Mouse (Mus musculus) midbrain, embryonic 10.5 days (tissue): Measurements from ENCODE around the gene Neo1. TPM values are rescaled to one million over a fixed set of nuclear protein-coding genes. Genes with fewer than 3 reads are reported as not detected.
A peak's percentile ranks its signal among the peaks of the same experiment; 100 is the strongest.

ENCODE experiments used
- DNase-seq: peaks from one replicate; pipeline ENCODE4 v3.0.0-alpha.2; 2017; ENCODE audit warnings: low spot score
- H3K27ac ChIP-seq: fragments of 300-500 bp; sonication (generic); replicated peaks from 2 replicates; pipeline ENCODE4 v1.5.1; 2016; ENCODE audit warnings: mild to moderate bottlenecking
- H3K27me3 ChIP-seq: fragments of 300-500 bp; sonication (generic); 2 replicates; pipeline ENCODE4 v1.6.1; 2016; ENCODE audit warnings: low read depth, mild to moderate bottlenecking; ENCODE audit not compliant: poor library complexity, severe bottlenecking
- H3K36me3 ChIP-seq: fragments of 300-500 bp; sonication (generic); 2 replicates; pipeline ENCODE4 v1.6.1; 2016; ENCODE audit warnings: mild to moderate bottlenecking, moderate library complexity
- H3K4me1 ChIP-seq: fragments of 300-500 bp; sonication (generic); 2 replicates; pipeline ENCODE4 v1.6.1; 2016
- H3K4me3 ChIP-seq: fragments of 300-500 bp; sonication (generic); 2 replicates; pipeline ENCODE4 v1.5.1; 2016; ENCODE audit warnings: mild to moderate bottlenecking, moderate library complexity
- H3K9me3 ChIP-seq: fragments of 300-500 bp; sonication (generic); replicated peaks from 2 replicates; pipeline ENCODE4 v1.6.1; 2016; ENCODE audit warnings: mild to moderate bottlenecking
- WGBS: fragments of 180-500 bp; shearing (Covaris S2); methylation state at CpG from one replicate; pipeline ENCODE4 v1.1.7; 2016; 5-methylcytosine and 5-hydroxymethylcytosine counted together
- polyA plus RNA-seq: library from polyadenylated mRNA; unstranded; fragments of >200 nt; fragmentation: Nextera tagmentation; extraction: Ambion mirVana; gene quantifications from 2 replicates; pipeline ENCODE4 v1.2.1, GENCODE M21; 2016

Gene Neo1
- polyA plus RNA-seq, 1 experiment from 2014 or later, result 26.1 TPM

DNA sequence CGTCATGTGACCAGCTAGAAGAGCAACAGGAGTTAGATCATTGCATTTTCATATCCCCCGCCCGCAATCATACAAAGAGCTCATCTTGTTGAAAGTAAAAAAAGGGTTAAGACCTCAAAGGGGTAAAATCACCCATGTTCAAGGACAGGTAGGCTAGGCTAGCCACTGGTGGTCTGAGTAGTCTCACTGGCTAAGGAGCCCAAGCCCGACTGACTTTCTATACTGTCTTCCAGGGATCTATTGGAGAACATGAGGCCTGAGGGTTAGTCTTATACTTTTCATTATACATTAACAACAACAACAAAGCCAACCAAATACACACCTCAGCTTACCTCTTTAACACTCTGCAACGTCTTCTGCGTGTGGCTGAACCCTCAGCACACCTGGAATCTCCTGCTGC is 160.8 kb downstream of the Neo1 start:
- no peak overlapping the region for H3K4me3 ChIP-seq
- no peaks in the 10 kb centered on the region for H3K4me1 ChIP-seq
- H3K27ac ChIP-seq, result no peak overlapping the region
- DNase-seq, result no peak
- H3K36me3 ChIP-seq, result peaks cover 69% of the 10 kb centered on the region
- WGBS, result 90% methylated on average over 6 of the region's 6 CpGs
- no peaks in the 10 kb centered on the region for H3K9me3 ChIP-seq
- no peaks in the 10 kb centered on the region for H3K27me3 ChIP-seq

GRCm38 (mm10) chr9:58874354-58874753 is 161.9 kb downstream of the Neo1 start:
- Histone ChIP-seq H3K9me3 (no peaks in the 10 kb centered on the region), H3K36me3 (peaks cover 59% of the 10 kb centered on the region), H3K27ac (no peak overlapping the region), H3K4me1 (no peaks in the 10 kb centered on the region), H3K27me3 (no peaks in the 10 kb centered on the region), H3K4me3 (no peak overlapping the region)
- DNase-seq, result no peak
- WGBS, result 87% methylated on average over 4 of the region's 4 CpGs

DNA sequence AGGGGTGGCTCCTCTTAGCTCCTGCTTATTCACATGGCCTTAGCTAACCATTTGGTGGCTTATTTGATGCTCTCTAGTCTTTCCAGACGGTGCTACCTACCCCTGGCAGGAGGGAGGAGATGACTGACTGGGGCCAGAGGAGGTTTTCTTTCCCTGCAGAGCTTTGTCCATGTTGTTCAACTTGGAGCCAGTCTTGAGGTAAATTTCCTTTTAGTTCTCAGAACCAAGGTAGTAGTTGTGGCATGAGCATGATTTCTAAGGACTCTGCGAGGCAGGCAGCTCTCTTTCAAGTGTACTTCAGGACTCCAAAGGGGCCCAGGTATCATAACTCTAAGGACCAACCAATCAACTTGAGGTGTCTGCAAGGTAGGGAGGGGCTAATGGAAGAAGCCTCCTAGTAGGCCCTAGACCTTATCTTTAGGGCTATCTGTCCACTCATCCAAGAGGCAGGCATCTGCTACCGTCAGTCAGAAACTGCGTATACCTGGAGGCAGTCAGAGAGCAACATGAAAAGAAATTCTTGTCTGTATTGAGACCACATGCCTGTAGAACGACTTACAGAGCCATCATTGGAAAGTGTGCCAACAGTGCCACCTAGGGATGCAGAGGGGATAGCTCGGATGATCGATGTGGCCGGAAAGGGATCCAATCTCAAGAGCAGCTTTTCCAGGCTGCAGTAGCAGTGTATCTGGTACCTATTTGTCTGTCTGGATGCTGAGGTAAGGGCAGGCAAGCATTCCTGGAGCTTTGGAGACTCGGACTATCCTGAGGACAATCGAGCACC is 162.5 kb downstream of the Neo1 start:
- peak; percentile 44 for DNase-seq
- Histone ChIP-seq H3K27ac (no peak overlapping the region), H3K36me3 (peaks cover 52% of the 10 kb centered on the region), H3K9me3 (no peaks in the 10 kb centered on the region), H3K4me3 (no peak overlapping the region), H3K27me3 (no peaks in the 10 kb centered on the region), H3K4me1 (no peaks in the 10 kb centered on the region)
- WGBS, result 53% methylated on average over 10 of the region's 10 CpGs

DNA sequence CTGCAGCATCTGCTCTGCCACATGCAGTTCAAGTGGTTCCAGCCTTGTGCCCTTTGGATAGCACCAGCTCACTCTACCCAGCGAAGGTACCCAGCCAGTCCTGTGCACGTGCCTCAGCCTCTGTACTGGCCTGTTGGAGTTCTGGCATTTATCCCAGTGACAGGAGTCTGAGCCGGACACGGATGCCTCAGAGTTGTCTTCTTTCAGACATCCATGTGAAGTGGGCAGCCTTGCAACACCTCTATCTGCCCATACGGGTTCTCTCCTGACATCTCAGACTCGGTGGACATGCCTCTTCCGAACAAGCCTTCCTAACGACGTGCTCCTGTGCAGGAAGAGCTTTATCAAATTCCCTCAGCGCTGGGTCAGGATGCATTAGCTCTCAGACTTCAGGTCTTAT is 165.1 kb downstream of the Neo1 start:
- H3K36me3 ChIP-seq, result peaks cover 27% of the 10 kb centered on the region
- no peaks in the 10 kb centered on the region for H3K4me1 ChIP-seq
- no peak overlapping the region for H3K4me3 ChIP-seq
- H3K27ac ChIP-seq, result no peak overlapping the region
- no peaks in the 10 kb centered on the region for H3K9me3 ChIP-seq
- 89% methylated on average over 10 of the region's 10 CpGs for WGBS
- H3K27me3 ChIP-seq, result no peaks in the 10 kb centered on the region
- DNase-seq, result no peak

- H3K27me3 ChIP-seq, result peaks cover 16% of the 10 kb centered on the region
- H3K9me3 ChIP-seq, result no peaks in the 10 kb centered on the region
- no peak overlapping the region for H3K4me3 ChIP-seq
- peaks cover 33% of the 10 kb centered on the region for H3K4me1 ChIP-seq
- peaks cover 11% of the 10 kb centered on the region; the same call in 1 of the 2 replicates for H3K36me3 ChIP-seq
- DNase-seq, result peak; percentile 62
- H3K27ac ChIP-seq, result peak overlapping the region; percentile 46; the same call in 1 of the 2 replicates
- WGBS, result 21% methylated on average over 7 of the region's 7 CpGs
These were observed 172.4 kb downstream of the Neo1 start for GRCm38 (mm10) chr9:58863826-58864225.

GRCm38 (mm10) chr9:58859080-58859635 is 177.1 kb downstream of the Neo1 start:
- H3K4me3 ChIP-seq, result peak overlapping the region; percentile 40
- peaks cover 39% of the 10 kb centered on the region for H3K4me1 ChIP-seq
- H3K27me3 ChIP-seq, result peaks cover 29% of the 10 kb centered on the region
- WGBS, result 38% methylated on average over 30 of the region's 30 CpGs
- H3K9me3 ChIP-seq, result no peaks in the 10 kb centered on the region
- DNase-seq, result peak; percentile 33
- H3K27ac ChIP-seq, result peak overlapping the region; percentile 49; the same call in 1 of the 2 replicates
- H3K36me3 ChIP-seq, result peaks cover 20% of the 10 kb centered on the region

GRCm38 (mm10) chr9:58854931-58855330 is 181.3 kb downstream of the Neo1 start:
- peaks cover 39% of the 10 kb centered on the region for H3K4me1 ChIP-seq
- 41% methylated on average over 3 of the region's 3 CpGs for WGBS
- H3K27me3 ChIP-seq, result peaks cover 24% of the 10 kb centered on the region
- no peak overlapping the region for H3K4me3 ChIP-seq
- peaks cover 18% of the 10 kb centered on the region for H3K36me3 ChIP-seq
- H3K9me3 ChIP-seq, result no peaks in the 10 kb centered on the region
- no peak for DNase-seq
- no peak overlapping the region; the same call in 1 of the 2 replicates for H3K27ac ChIP-seq

DNA sequence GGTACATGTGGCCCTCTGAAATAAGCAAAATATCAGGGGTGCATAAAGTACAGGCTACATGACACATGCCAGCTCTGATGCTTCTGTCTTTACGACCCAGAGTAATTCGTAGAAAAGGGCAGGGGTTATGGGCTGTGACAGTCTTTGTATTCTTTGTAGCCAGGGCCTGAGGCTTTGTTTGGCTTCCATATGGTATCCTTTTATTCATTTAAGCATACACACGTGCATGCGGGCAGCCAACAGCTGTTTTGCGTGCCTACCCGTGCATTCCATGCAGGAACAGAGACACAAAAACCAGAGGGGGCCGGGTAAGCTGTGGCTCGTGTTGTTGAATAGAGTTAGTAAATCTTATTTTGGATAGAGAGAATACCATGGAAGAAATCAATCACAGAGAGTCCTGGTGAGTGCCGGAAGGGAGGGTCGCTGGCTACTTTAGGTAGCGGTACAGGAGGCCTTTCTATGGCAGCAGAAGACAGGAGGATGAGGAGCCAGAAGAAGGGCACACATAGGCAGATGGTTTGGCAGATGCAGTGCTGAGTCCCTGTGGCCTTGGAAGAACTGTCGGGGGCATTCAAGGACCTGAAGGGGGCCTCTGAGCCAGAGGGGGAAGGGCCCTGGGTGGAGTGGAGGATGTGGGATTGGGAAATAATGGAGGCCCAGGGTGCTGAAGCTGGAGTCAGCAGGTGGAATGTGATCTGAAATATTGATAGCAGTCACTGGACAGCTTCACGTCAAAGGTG is 186.5 kb downstream of the Neo1 start:
- Histone ChIP-seq H3K4me3 (no peak overlapping the region), H3K9me3 (no peaks in the 10 kb centered on the region), H3K27me3 (no peaks in the 10 kb centered on the region), H3K36me3 (no peaks in the 10 kb centered on the region), H3K27ac (peak overlapping the region; percentile 70), H3K4me1 (peaks cover 42% of the 10 kb centered on the region)
- 67% methylated on average over 13 of the region's 13 CpGs for whole genome bisulfite sequencing
- DNase-seq, result no peak

DNA sequence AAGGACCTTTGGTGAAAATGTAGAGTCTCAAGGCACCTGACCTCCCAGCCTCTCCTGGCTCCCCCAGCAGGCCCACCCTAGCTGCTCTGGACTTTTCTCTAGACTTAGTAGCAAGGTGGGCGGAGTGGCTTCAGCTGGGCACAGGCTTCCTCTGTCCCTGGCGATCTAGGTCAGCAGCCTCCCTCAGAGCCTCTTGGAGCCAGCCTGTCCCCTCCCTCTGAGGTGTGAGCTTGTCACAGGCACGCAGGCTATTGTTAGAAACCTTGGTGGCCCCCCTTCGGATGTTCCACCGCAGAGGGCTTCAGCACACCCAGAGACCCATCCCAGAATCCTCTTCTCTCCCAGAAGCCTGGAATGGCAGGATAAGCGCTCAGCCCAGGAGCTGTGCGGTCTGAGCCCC is 188.6 kb downstream of the Neo1 start:
- peak overlapping the region; percentile 61 for H3K27ac ChIP-seq
- 82% methylated on average over 7 of the region's 7 CpGs for WGBS
- H3K27me3 ChIP-seq, result no peaks in the 10 kb centered on the region
- no peaks in the 10 kb centered on the region for H3K36me3 ChIP-seq
- no peak overlapping the region for H3K4me3 ChIP-seq
- H3K4me1 ChIP-seq, result peaks cover 37% of the 10 kb centered on the region
- no peaks in the 10 kb centered on the region for H3K9me3 ChIP-seq
- no peak for DNase-seq

- peaks cover 37% of the 10 kb centered on the region for H3K4me1 ChIP-seq
- H3K36me3 ChIP-seq, result no peaks in the 10 kb centered on the region
- H3K9me3 ChIP-seq, result no peaks in the 10 kb centered on the region
- WGBS, result 61% methylated on average over 3 of the region's 3 CpGs
- peak overlapping the region; percentile 34; the same call in 1 of the 2 replicates for H3K27ac ChIP-seq
- H3K4me3 ChIP-seq, result no peak overlapping the region
- DNase-seq, result no peak
- H3K27me3 ChIP-seq, result no peaks in the 10 kb centered on the region
These were observed 189.2 kb downstream of the Neo1 start for GRCm38 (mm10) chr9:58847008-58847407.

- no peak overlapping the region for H3K27ac ChIP-seq
- H3K9me3 ChIP-seq, result no peaks in the 10 kb centered on the region
These were observed 191.6 kb downstream of the Neo1 start for GRCm38 (mm10) chr9:58844597-58844996.

GRCm38 (mm10) chr9:58841655-58842054 is 194.6 kb downstream of the Neo1 start:
- H3K27ac ChIP-seq, result no peak overlapping the region
- 25% methylated on average over 6 of the region's 6 CpGs for WGBS
- DNase-seq, result peak; percentile 62
- no peak overlapping the region for H3K4me3 ChIP-seq
- no peaks in the 10 kb centered on the region for H3K36me3 ChIP-seq
- no peaks in the 10 kb centered on the region for H3K9me3 ChIP-seq
- H3K4me1 ChIP-seq, result peaks cover 8% of the 10 kb centered on the region; the same call in 1 of the 2 replicates
- H3K27me3 ChIP-seq, result no peaks in the 10 kb centered on the region

More at GRCm38 (mm10) chr9:58844597-58844996, 191.6 kb downstream of the Neo1 start:
- peaks cover 21% of the 10 kb centered on the region for H3K4me1 ChIP-seq
- H3K36me3 ChIP-seq, result no peaks in the 10 kb centered on the region
- 87% methylated on average over 3 of the region's 3 CpGs for WGBS
- no peaks in the 10 kb centered on the region for H3K27me3 ChIP-seq
- no peak for DNase-seq
- no peak overlapping the region for H3K4me3 ChIP-seq
